In the genomic region with DNA sequence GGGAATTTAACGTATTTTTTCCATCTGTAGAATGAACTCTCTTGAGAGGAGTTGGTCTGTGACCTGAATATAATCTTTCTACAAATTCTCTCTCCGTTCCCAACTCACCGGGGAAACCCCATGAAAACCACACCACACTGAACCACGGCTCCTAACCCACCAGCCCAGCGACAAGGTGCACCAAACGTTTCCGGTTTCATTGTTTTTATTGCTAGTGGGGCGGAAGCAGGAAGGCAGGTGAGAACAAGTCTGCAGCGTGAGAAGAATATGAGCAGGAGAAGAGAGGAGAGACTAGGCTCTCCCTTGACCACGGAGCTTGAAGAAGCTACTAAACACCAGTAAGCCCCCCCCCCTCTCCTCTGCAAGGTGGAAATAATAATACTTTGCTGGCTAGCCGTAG, we compare ENCODE assay signal across 16 mouse cellular contexts. TPM values are rescaled to one million over a fixed set of nuclear protein-coding genes. Genes with fewer than 3 reads are reported as not detected.
A peak's percentile ranks its signal among the peaks of the same experiment; 100 is the strongest.
DNase-seq lines count a peak whose midpoint lies in the region; ATAC-seq lines count a peak whose summit lies in the region.
"Had no signal": no experiment of that assay in that cellular context is flagged by ENCODE, and none has a peak within 500 bp of the region (broad histone marks: within the 10 kb centered on the region; RNA-seq: fewer than 3 reads in every experiment).

No protein-coding gene starts in this region.

- peak; percentile 44; the same call in 1 of the 2 replicates for ATAC-seq in neutrophil, adult 5-6 weeks (ENCODE audit: extremely low read depth, insufficient number of reproducible peaks, low FRiP score, poor library complexity, severe bottlenecking)
- ATAC-seq: Patski had no signal

- DNase-seq in lung, postnatal 25 days (ENCODE audit: low spot score) = peak; percentile 24
- DNase-seq in lung, postnatal 4 days = no peak
- DNase-seq in CD8-positive naive resting alpha-beta T cell, adult 2 months (ENCODE audit: low read depth in 2 of 2, low spot score in 2 of 2) = peak; percentile 74 to 81
- peak; percentile 75 for DNase-seq in thymus, postnatal 25 days
- DNase-seq in frontal cortex, postnatal 14 days (ENCODE audit: low spot score in 2 of 2) = no peak
- no peak for DNase-seq in urinary bladder, postnatal 4 days (ENCODE audit: low spot score in 2 of 2)
- no peak for DNase-seq in adipocyte (ENCODE audit: low spot score)
- DNase-seq: adrenal gland, adult 2 months; cerebellum, adult 11 months; cerebellum, postnatal 36 days; kidney, adult 11 months; kidney, postnatal 36 days; lung, postnatal 14 days; right cerebral cortex, postnatal 14 days had no signal

RNA-seq across cellular contexts. Expression of gene Etv5, which starts 26.9 kb away (rescaled TPM):
- 1.8 and 2.8 TPM in 2 replicates for total RNA-seq in neutrophil, adult 5-6 weeks (2017)

Comparison
In these comparisons a context has a peak if more than half of its experiments do, and no peak if none do; other contexts are left out.
1. DNase-seq: peak in lung, postnatal 25 days (single experiment), CD8-positive naive resting alpha-beta T cell, adult 2 months (2 of 2) and thymus, postnatal 25 days (single experiment); none in lung, postnatal 4 days (0 of 2), frontal cortex, postnatal 14 days (0 of 2), urinary bladder, postnatal 4 days (0 of 2) and adipocyte (single experiment).